Mouse (Mus musculus): ENCODE measurements at regions not wholly inside any gene's neighbourhood (a gene's known extent, or its start where the extent isn't known, plus 50 kb on each side); places are given as distances from the start of the nearest gene placed in this dataset.
A peak's percentile ranks its signal among the peaks of the same experiment; 100 is the strongest.

GRCm38 (mm10) chr6:147838846-147839245 is 208.2 kb upstream of the Far2 start:
- Histone ChIP-seq H3K79me2 (ENCODE audit: control insufficient read depth, insufficient read depth, low read length, poor library complexity) (no peaks in the 10 kb centered on the region), H3K4me3 (ENCODE audit: control insufficient read depth in 1 of 2, insufficient read depth in 1 of 2, low read depth in 2 of 2, low read length in 2 of 2) (no peak overlapping the region), H3K27ac (ENCODE audit: control insufficient read depth, low read depth, low read length) (no peak overlapping the region), H3K36me3 (ENCODE audit: control insufficient read depth in 1 of 2, insufficient read depth in 2 of 2, low read length in 2 of 2) (no peaks in the 10 kb centered on the region), H3K4me1 (ENCODE audit: control insufficient read depth in 1 of 2, insufficient read depth in 2 of 2, low read length in 2 of 2) (no peaks in the 10 kb centered on the region), H3K9ac (ENCODE audit: control insufficient read depth, low read depth, low read length, poor library complexity, severe bottlenecking) (no peak overlapping the region), H3K9me3 (replicated peaks; ENCODE audit: insufficient read depth, low read length) (no peaks in the 10 kb centered on the region), H3K27me3 (ENCODE audit: control insufficient read depth in 1 of 2, insufficient read depth in 2 of 2, low read length in 2 of 2) (no peaks in the 10 kb centered on the region)
- TF ChIP-seq TAL1 (IDR thresholded peaks at IDR 0.05; ENCODE audit: low read length) = no peak
- TF ChIP-seq UBTF (IDR thresholded peaks at IDR 0.05; ENCODE audit: borderline replicate concordance, insufficient read depth, low read depth, low read length) = no peak
- no peak for DNase-seq (ENCODE audit: low read depth, low spot score)

GRCm38 (mm10) chr6:147849988-147850387 is 197.1 kb upstream of the Far2 start:
- no peak for DNase-seq (ENCODE audit: low read depth, low spot score)
- Histone ChIP-seq H3K4me3 (ENCODE audit: control insufficient read depth in 1 of 2, insufficient read depth in 1 of 2, low read depth in 2 of 2, low read length in 2 of 2) (no peak overlapping the region), H3K4me1 (ENCODE audit: control insufficient read depth in 1 of 2, insufficient read depth in 2 of 2, low read length in 2 of 2) (no peaks in the 10 kb centered on the region), H3K27me3 (ENCODE audit: control insufficient read depth in 1 of 2, insufficient read depth in 2 of 2, low read length in 2 of 2) (no peaks in the 10 kb centered on the region), H3K27ac (ENCODE audit: control insufficient read depth, low read depth, low read length) (no peak overlapping the region), H3K9me3 (replicated peaks; ENCODE audit: insufficient read depth, low read length) (no peaks in the 10 kb centered on the region), H3K36me3 (ENCODE audit: control insufficient read depth in 1 of 2, insufficient read depth in 2 of 2, low read length in 2 of 2) (no peaks in the 10 kb centered on the region), H3K9ac (ENCODE audit: control insufficient read depth, low read depth, low read length, poor library complexity, severe bottlenecking) (no peak overlapping the region), H3K79me2 (ENCODE audit: control insufficient read depth, insufficient read depth, low read length, poor library complexity) (no peaks in the 10 kb centered on the region)
- TF ChIP-seq MAFK (IDR thresholded peaks at IDR 0.05; ENCODE audit: borderline replicate concordance, low read depth, low read length) (peak; percentile 78), TCF12 (IDR thresholded peaks at IDR 0.05; ENCODE audit: low read depth, low read length) (no peak)

- Histone ChIP-seq H3K4me3 (ENCODE audit: control insufficient read depth in 1 of 2, insufficient read depth in 1 of 2, low read depth in 2 of 2, low read length in 2 of 2) (no peak overlapping the region), H3K27ac (ENCODE audit: control insufficient read depth, low read depth, low read length) (no peak overlapping the region), H3K9me3 (replicated peaks; ENCODE audit: insufficient read depth, low read length) (no peaks in the 10 kb centered on the region), H3K27me3 (ENCODE audit: control insufficient read depth in 1 of 2, insufficient read depth in 2 of 2, low read length in 2 of 2) (no peaks in the 10 kb centered on the region), H3K36me3 (ENCODE audit: control insufficient read depth in 1 of 2, insufficient read depth in 2 of 2, low read length in 2 of 2) (no peaks in the 10 kb centered on the region), H3K79me2 (ENCODE audit: control insufficient read depth, insufficient read depth, low read length, poor library complexity) (no peaks in the 10 kb centered on the region), H3K4me1 (ENCODE audit: control insufficient read depth in 1 of 2, insufficient read depth in 2 of 2, low read length in 2 of 2) (no peaks in the 10 kb centered on the region), H3K9ac (ENCODE audit: control insufficient read depth, low read depth, low read length, poor library complexity, severe bottlenecking) (no peak overlapping the region)
- DNase-seq (ENCODE audit: low read depth, low spot score) = no peak
- TF ChIP-seq ZNF384 (IDR thresholded peaks at IDR 0.05; ENCODE audit: low read depth, low read length) (no peak), ZMIZ1 (IDR thresholded peaks at IDR 0.05; ENCODE audit: low read depth, low read length) (no peak), MYB (IDR thresholded peaks at IDR 0.05; ENCODE audit: low read depth, low read length) (no peak), TCF12 (IDR thresholded peaks at IDR 0.05; ENCODE audit: low read depth, low read length) (no peak), EP300 (IDR thresholded peaks at IDR 0.05; ENCODE audit: low read depth in 1 of 2, low read length in 2 of 2) (no peak), MAX (IDR thresholded peaks at IDR 0.05; ENCODE audit: low read length) (no peak), GABPA (IDR thresholded peaks at IDR 0.05; ENCODE audit: low read depth, low read length) (no peak), POLR2A (IDR thresholded peaks at IDR 0.05; ENCODE audit: control insufficient read depth in 1 of 2, insufficient read depth in 1 of 2, low read depth in 1 of 2, low read length in 2 of 2, poor library complexity in 1 of 2) (no peak), CHD2 (IDR thresholded peaks at IDR 0.05; ENCODE audit: low read length) (no peak), USF1 (IDR thresholded peaks at IDR 0.05; ENCODE audit: low read depth, low read length) (no peak), MAZ (IDR thresholded peaks at IDR 0.05; ENCODE audit: low read depth, low read length) (no peak), KAT2A (conservative IDR thresholded peaks at IDR 0.05; ENCODE audit: low read depth, low read length) (no peak), POLR2AphosphoS5 (IDR thresholded peaks at IDR 0.05; ENCODE audit: borderline replicate concordance, low read depth, low read length) (no peak)
Observed at GRCm38 (mm10) chr6:147861116-147861515, 185.9 kb upstream of the Far2 start.
